Mouse (Mus musculus) liver, embryonic 12.5 days (tissue): ENCODE data around the gene Cux1. TPM values are rescaled to one million over a fixed set of nuclear protein-coding genes. Genes with fewer than 3 reads are reported as not detected.
A peak's percentile ranks its signal among the peaks of the same experiment; 100 is the strongest.

Experiments used
- ATAC-seq: fragments of 200-750 bp; cut with Nextera tagmentation; 2 replicates; pipeline ENCODE4 v1.8.0; 2017; ENCODE audit warnings: moderate number of reproducible peaks, mild to moderate bottlenecking, moderate library complexity
- H3K27ac ChIP-seq: fragments of 300-500 bp; sonication (generic); 2 replicates; pipeline ENCODE4 v1.5.1; 2016; ENCODE audit warnings: mild to moderate bottlenecking
- H3K27me3 ChIP-seq: fragments of 300-500 bp; sonication (generic); replicated peaks from 2 replicates; pipeline ENCODE4 v1.6.1; 2016; ENCODE audit warnings: mild to moderate bottlenecking, moderate library complexity
- H3K36me3 ChIP-seq: fragments of 300-500 bp; sonication (generic); 2 replicates; pipeline ENCODE4 v1.6.1; 2016; ENCODE audit warnings: mild to moderate bottlenecking, moderate library complexity
- H3K4me1 ChIP-seq: fragments of 300-500 bp; sonication (generic); 2 replicates; pipeline ENCODE4 v1.6.1; 2016
- H3K4me2 ChIP-seq: fragments of 300-500 bp; sonication (generic); 2 replicates; pipeline ENCODE4 v1.6.1; 2016; ENCODE audit warnings: mild to moderate bottlenecking, moderate library complexity
- H3K4me3 ChIP-seq: fragments of 300-500 bp; sonication (generic); 2 replicates; pipeline ENCODE4 v1.5.1; 2016; ENCODE audit warnings: mild to moderate bottlenecking, moderate library complexity
- H3K9ac ChIP-seq: fragments of 300-500 bp; sonication (generic); 2 replicates; pipeline ENCODE4 v1.6.1; 2016; ENCODE audit warnings: mild to moderate bottlenecking, moderate library complexity
- H3K9me3 ChIP-seq: fragments of 300-500 bp; sonication (generic); replicated peaks from 2 replicates; pipeline ENCODE4 v1.6.1; 2016; ENCODE audit warnings: mild to moderate bottlenecking, moderate library complexity
- WGBS: fragments of 180-500 bp; shearing (Covaris S2); methylation state at CpG from one replicate; pipeline ENCODE4 v1.1.7; 2016; ENCODE audit not compliant: insufficient replicate concordance; 5-methylcytosine and 5-hydroxymethylcytosine counted together
- polyA plus RNA-seq: library from polyadenylated mRNA; unstranded; fragments of >200 nt; fragmentation: Nextera tagmentation; extraction: Ambion mirVana; gene quantifications from 2 replicates; pipeline ENCODE4 v1.2.1, GENCODE M21; 2016

The Cux1 gene
- polyA plus RNA-seq, 1 experiment from 2014 or later = 29.8 TPM

DNA sequence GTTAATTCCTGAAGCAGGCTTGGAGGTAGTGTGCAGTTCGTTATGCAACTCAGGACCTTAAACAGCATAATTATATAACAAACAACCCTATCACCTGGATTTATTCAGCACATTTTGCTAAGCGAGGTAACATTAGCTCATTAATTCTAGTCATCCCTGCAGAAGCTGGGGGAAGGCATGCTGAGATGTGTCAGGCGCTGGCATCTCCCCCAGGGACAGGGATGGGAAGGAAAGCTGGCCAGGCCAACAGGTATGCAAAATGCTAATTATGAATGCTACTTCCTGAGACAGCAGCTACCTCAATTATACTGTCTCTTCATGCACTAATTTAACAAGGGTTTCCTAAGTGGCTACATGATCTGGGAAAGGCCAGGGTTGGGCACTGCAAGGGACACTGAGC lies 190.2 kb downstream of the Cux1 start:
- Histone ChIP-seq H3K27ac (no peak overlapping the region), H3K9me3 (no peaks in the 10 kb centered on the region), H3K9ac (no peak overlapping the region), H3K27me3 (no peaks in the 10 kb centered on the region), H3K36me3 (peaks cover 20% of the 10 kb centered on the region), H3K4me2 (no peak overlapping the region), H3K4me1 (no peaks in the 10 kb centered on the region), H3K4me3 (no peak overlapping the region)
- 71% methylated on average over 3 of the region's 3 CpGs for WGBS
- no peak for ATAC-seq

DNA sequence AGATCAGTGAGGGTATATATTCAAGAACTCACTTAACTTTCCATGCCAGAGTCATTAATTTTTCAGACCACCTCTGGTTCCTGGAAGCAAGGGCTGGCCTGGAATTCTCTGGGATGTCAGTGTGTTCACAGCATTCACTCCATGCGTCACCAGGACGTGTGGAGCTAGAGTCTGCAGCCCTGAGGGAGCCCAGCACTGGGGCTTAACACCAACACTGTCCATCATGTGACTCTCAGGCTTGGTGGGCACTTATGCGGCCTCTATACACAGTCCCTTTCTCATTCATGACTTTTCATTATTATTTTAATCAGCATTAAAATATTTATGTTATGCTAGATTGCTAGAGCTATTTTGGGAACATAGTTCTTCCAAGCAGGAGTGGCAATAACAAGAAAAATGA lies 191.9 kb downstream of the Cux1 start:
- Histone ChIP-seq H3K4me3 (no peak overlapping the region), H3K27me3 (no peaks in the 10 kb centered on the region), H3K9me3 (no peaks in the 10 kb centered on the region), H3K4me1 (no peaks in the 10 kb centered on the region), H3K27ac (no peak overlapping the region), H3K4me2 (no peak overlapping the region), H3K36me3 (peaks cover 21% of the 10 kb centered on the region), H3K9ac (no peak overlapping the region)
- 83% methylated on average over 3 of the region's 3 CpGs for WGBS
- no peak for ATAC-seq

DNA sequence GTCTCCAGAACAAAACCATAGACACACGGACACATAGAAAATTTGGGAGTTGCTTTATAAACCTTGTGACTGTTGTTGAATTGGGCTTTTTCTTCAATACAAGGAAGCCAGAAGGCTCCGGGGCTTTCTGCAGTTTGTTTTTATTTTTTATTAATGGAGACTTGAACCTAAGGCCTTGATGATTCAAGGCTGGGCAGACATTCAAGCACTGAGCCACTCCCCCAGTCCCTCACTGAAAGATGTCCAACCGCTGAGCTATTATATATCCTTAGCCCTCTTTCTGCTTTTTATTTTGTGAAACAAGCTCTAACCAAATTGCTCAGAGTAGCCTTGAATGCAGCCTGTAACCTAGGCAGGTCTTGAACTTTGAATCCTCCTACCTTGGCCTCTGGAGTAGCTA lies 195.0 kb downstream of the Cux1 start:
- no peak overlapping the region for H3K4me3 ChIP-seq
- H3K27ac ChIP-seq = no peak overlapping the region
- no peak for ATAC-seq
- no peaks in the 10 kb centered on the region for H3K9me3 ChIP-seq
- H3K27me3 ChIP-seq = no peaks in the 10 kb centered on the region
- no peak overlapping the region for H3K4me2 ChIP-seq
- H3K36me3 ChIP-seq = peaks cover 45% of the 10 kb centered on the region
- WGBS = 81% methylated on average over 3 of the region's 3 CpGs
- no peak overlapping the region for H3K9ac ChIP-seq
- H3K4me1 ChIP-seq = no peaks in the 10 kb centered on the region

DNA sequence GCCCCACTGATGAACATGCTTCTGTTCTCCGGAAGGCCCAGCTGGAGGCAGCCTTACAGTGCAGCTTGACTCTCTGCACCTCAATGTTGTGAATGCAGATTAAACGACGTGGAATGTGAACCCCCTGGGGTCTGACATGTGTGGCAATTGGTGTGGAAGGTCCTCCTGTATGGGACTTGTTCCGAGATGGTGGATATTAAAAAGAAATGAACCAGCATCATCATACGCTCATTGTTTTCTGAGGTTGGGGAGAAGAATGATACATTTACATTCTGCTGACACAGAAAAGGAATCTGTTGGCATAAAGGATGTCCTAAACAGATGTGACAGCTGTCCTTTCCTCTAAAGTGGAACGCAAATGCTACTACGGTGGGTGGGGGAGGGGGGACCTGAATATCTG lies 203.9 kb downstream of the Cux1 start:
- Histone ChIP-seq H3K4me3 (no peak overlapping the region), H3K36me3 (peaks cover 62% of the 10 kb centered on the region), H3K4me1 (no peaks in the 10 kb centered on the region), H3K27ac (no peak overlapping the region), H3K4me2 (no peak overlapping the region), H3K9me3 (no peaks in the 10 kb centered on the region), H3K27me3 (no peaks in the 10 kb centered on the region), H3K9ac (no peak overlapping the region)
- no peak for ATAC-seq
- WGBS = 85% methylated on average over 7 of the region's 7 CpGs

DNA sequence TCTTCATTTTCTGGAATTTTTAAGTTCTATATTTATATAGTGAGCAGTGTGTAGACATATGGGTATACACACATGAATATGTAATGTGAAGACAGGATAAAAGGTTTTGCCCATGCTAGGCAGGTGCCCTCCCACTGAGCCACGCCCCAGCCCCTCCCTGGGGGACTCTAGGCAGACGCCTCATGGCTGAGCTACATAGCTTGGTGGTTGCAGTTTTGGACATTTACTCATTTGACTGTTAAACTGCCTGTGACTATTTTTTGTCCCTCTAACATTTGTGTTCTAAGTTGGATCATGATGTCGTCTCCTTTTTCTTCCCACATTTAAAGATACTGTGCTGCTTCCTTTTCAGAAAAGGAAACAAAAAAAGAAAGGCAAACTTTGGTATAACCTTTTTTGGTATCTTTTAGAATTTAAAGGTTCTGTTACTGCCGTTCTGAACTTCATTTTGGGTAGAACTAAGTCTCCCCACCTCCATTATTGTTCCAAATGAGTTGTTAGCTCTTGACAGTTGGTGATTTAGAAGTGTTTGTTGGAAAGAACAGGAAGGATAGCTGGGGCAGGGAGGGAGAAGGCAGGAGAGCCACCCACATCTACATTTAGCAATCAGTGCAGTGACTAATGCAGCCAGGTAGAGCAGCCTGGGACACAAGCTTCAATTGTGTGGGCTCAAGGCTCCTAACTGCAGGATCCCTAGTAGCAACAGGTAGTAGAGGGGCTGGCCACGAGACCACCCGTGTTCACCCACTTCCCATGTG lies 204.6 kb downstream of the Cux1 start:
- Histone ChIP-seq H3K4me2 (no peak overlapping the region), H3K9me3 (no peaks in the 10 kb centered on the region), H3K9ac (no peak overlapping the region), H3K27me3 (no peaks in the 10 kb centered on the region), H3K36me3 (peaks cover 64% of the 10 kb centered on the region), H3K27ac (no peak overlapping the region), H3K4me1 (no peaks in the 10 kb centered on the region), H3K4me3 (no peak overlapping the region)
- no peak for ATAC-seq
- 65% methylated on average over 6 of the region's 6 CpGs for WGBS

DNA sequence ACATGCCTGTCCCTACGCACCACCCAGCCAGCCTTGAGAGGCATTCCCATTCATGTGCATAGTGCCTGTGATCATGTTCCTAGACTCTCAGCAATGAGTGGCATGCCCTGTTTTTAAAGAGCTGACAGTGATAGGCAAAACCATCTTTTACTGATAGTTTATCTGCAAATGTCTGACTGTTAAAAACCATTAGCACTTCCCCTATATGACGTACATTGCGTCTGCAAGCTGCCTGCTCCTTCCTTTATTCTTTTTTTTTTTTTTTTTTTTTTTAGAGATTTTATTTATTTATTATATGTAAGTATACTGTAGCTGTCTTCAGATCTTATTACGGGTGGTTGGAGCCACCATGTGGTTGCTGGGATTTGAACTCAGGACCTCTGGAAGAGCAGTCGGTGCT lies 205.3 kb downstream of the Cux1 start:
- Histone ChIP-seq H3K27ac (no peak overlapping the region), H3K9ac (no peak overlapping the region), H3K27me3 (no peaks in the 10 kb centered on the region), H3K36me3 (peaks cover 64% of the 10 kb centered on the region), H3K4me3 (no peak overlapping the region), H3K9me3 (no peaks in the 10 kb centered on the region), H3K4me1 (no peaks in the 10 kb centered on the region), H3K4me2 (no peak overlapping the region)
- ATAC-seq = no peak
- WGBS = 84% methylated on average over 5 of the region's 5 CpGs

DNA sequence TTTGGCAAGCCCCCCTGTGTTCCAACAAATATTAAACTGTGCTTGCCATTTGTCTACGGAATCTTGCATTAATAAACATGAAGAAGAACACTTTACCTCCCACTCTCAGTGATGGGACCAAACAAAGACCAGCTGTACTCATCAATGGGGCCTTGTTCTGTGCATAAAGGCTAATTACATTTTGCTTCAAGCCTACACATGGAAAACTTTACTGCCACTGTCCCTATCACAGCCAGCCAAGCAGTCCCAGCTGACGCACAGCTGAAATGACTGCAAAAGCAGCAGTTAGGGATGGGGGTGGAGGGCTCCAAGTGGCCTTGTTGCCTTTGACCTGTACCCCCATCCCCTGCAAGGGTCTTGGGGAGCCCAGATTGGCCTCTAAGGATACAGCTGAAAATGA lies 210.1 kb downstream of the Cux1 start:
- H3K4me3 ChIP-seq = no peak overlapping the region
- no peaks in the 10 kb centered on the region for H3K4me1 ChIP-seq
- no peak for ATAC-seq
- peaks cover 61% of the 10 kb centered on the region for H3K36me3 ChIP-seq
- H3K9ac ChIP-seq = no peak overlapping the region
- H3K4me2 ChIP-seq = no peak overlapping the region
- 85% methylated on average over 2 of the region's 2 CpGs for WGBS
- H3K9me3 ChIP-seq = no peaks in the 10 kb centered on the region
- H3K27me3 ChIP-seq = no peaks in the 10 kb centered on the region
- no peak overlapping the region for H3K27ac ChIP-seq

DNA sequence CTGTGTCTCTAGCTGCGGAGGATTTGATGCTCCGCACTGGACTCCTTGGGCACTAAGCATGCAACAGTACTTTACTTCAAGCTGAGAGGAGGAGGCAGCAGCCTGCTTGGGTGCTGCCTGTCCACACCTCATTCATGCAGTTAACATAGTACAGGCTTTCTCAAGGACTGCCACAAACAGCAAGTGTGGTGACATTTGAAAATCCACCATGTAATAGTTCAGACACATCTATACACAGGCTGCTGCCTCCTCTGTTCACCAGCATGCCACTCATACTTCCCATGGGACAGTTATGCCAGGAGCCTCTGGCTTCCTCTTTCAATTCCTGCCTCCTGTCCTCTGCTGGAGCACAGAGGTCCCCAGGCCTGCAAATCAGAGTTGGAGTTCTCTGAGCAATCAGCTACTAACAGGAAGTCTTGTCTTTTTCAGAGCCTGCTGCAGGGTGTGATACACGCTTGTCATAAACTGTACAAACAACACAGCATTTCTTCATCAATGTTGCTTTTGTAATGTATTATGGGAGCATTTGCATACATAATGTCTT lies 211.6 kb downstream of the Cux1 start:
- H3K9me3 ChIP-seq = no peaks in the 10 kb centered on the region
- H3K36me3 ChIP-seq = peaks cover 52% of the 10 kb centered on the region
- no peak overlapping the region for H3K4me3 ChIP-seq
- no peak for ATAC-seq
- WGBS = 80% methylated on average over 3 of the region's 3 CpGs
- no peaks in the 10 kb centered on the region for H3K27me3 ChIP-seq
- H3K4me1 ChIP-seq = no peaks in the 10 kb centered on the region
- H3K27ac ChIP-seq = no peak overlapping the region
- H3K9ac ChIP-seq = no peak overlapping the region
- H3K4me2 ChIP-seq = no peak overlapping the region

DNA sequence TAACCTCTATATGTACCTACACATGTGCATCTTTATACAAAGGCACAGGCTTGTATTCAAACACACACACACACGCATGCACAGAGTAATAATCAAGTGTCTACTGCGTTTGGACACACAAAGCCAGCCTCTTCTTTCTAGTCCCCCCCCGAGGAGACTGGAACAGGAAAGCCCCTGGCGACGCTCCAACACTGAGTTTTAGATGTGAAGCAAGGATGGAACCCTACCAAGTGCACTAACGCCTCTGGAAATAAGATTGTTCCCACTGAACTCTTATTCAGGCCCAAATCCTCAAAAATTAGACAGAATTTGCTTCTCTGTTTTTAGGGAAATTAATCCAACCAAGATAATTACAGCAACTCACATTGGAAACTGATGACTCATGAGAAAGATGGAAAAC lies 212.6 kb downstream of the Cux1 start:
- peaks cover 45% of the 10 kb centered on the region for H3K36me3 ChIP-seq
- no peak overlapping the region for H3K9ac ChIP-seq
- no peak overlapping the region for H3K27ac ChIP-seq
- no peaks in the 10 kb centered on the region for H3K27me3 ChIP-seq
- no peaks in the 10 kb centered on the region for H3K4me1 ChIP-seq
- WGBS = 79% methylated on average over 6 of the region's 6 CpGs
- no peaks in the 10 kb centered on the region for H3K9me3 ChIP-seq
- ATAC-seq = no peak
- no peak overlapping the region for H3K4me2 ChIP-seq
- H3K4me3 ChIP-seq = no peak overlapping the region

DNA sequence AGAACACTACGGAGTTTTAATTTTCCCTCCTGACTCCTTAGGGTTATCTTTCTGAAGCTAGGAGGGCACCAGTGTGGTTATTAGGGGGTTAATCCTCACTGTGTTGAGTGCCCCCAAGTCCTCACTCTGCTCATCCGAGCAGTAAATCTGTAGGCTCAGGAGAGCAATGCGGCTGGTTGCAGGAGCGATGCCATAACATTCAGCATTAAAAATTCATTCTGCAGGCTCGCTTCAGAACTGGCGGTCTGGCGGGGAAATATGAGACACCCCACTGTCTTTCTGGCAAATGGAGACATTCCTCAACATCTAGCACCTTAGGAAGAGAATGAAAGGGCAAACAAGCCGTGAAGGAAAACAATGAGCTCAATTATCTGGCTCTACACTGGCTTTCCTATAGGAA lies 214.2 kb downstream of the Cux1 start:
- 75% methylated on average over 8 of the region's 8 CpGs for WGBS
- H3K9ac ChIP-seq = no peak overlapping the region
- peaks cover 30% of the 10 kb centered on the region for H3K36me3 ChIP-seq
- H3K27ac ChIP-seq = no peak overlapping the region
- H3K4me1 ChIP-seq = no peaks in the 10 kb centered on the region
- ATAC-seq = no peak
- no peak overlapping the region for H3K4me3 ChIP-seq
- no peak overlapping the region for H3K4me2 ChIP-seq
- H3K9me3 ChIP-seq = no peaks in the 10 kb centered on the region
- H3K27me3 ChIP-seq = no peaks in the 10 kb centered on the region

DNA sequence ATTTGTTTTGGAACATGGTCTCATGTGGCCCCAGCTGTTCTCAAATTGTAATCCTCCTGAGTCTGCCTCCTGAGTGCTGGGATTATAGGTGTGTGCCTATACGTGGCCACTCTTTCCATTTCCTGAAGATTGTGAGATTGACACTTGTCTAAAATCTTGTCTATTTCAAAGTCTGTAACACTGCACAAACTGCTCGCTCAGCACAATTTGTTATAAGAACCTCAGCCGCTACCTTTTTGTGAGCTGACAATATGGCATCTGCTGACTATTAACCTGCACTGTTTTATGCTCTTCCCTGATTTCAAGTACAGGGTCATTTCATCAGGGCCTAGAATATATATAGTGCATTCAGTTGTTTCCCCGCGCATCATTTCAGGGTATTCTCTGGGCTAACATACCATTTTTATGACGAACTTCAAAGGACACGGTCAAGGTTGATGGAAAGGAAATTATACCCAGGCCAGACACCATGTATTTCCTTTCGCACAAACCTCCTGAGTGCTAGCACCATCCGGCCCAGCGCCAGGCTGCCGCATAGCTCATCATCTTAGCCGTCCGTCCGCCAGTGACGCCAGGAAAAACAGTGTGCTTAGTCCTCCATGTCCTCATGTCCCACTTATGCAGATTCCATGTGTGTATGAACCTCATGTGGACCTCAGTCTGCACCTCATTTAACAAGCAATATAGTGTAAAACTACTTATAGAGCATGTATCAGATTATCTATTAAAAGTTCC lies 224.0 kb downstream of the Cux1 start:
- Histone ChIP-seq H3K4me2 (no peak overlapping the region), H3K9me3 (no peaks in the 10 kb centered on the region), H3K4me1 (0 out of 2 replicates have a peak, but pooled peaks cover 5% of the 10 kb centered on the region), H3K27ac (no peak overlapping the region), H3K9ac (no peak overlapping the region), H3K4me3 (no peak overlapping the region), H3K36me3 (peaks cover 34% of the 10 kb centered on the region), H3K27me3 (no peaks in the 10 kb centered on the region)
- 85% methylated on average over 15 of the region's 15 CpGs for WGBS
- no peak for ATAC-seq

DNA sequence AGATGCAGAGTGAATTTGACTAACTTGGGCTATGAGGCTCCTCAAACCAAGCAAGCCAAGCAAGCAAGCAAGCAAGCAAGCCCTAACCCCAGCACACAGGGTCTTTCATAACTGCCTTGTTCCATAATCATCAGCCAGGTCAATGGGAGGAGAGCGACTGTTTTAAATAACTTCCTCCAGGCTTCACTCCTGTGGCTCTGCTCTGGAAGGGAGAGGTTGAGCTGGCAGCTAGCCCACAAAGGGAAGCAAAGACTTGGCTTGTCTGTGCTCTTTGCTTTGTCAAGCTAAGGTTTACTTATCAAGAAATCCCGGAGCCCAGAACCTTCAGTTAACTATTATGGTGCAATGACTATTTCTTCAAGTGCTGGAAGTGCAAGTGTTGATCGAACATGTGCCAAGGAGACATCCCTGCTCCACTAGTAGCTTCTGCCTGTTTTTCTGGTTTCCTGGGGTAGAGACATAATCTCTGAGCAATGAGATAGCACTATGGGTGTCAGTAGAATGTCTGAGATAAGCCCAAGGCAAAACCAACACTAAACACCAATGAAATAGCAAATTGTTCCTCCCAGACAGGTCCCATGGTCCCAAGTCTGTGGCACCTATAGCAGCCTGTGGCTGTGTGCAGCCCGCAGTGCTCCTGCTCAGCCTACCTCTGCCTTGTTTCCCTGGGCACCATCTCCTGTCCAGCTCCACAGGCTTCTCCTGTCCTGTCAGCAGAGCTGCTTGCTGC lies 230.3 kb downstream of the Cux1 start:
- Histone ChIP-seq H3K9me3 (no peaks in the 10 kb centered on the region), H3K4me2 (no peak overlapping the region), H3K4me1 (peaks cover 38% of the 10 kb centered on the region), H3K9ac (no peak overlapping the region), H3K27ac (no peak overlapping the region), H3K36me3 (peaks cover 63% of the 10 kb centered on the region), H3K4me3 (no peak overlapping the region), H3K27me3 (no peaks in the 10 kb centered on the region)
- peak; percentile 58; the same call in 1 of the 2 replicates for ATAC-seq
- 59% methylated on average over 4 of the region's 4 CpGs for WGBS
